Mouse (Mus musculus) brown adipose tissue, adult 24 weeks (tissue): Measurements from ENCODE around the gene Iqgap2. TPM values are rescaled to one million over a fixed set of nuclear protein-coding genes. Genes with fewer than 3 reads are reported as not detected.

Experiments used
- H3K27ac ChIP-seq: fragments of 200-500 bp; replicated peaks from 2 replicates; pipeline ENCODE4 v1.5.1; 2012; ENCODE audit warnings: low read depth, mild to moderate bottlenecking, low read length
- H3K4me1 ChIP-seq: fragments of 200-500 bp; 2 replicates; pipeline ENCODE4 v1.6.1; 2012; ENCODE audit warnings: low read length, mixed read lengths; ENCODE audit not compliant: control insufficient read depth, insufficient read depth, insufficient read length
- H3K4me3 ChIP-seq: fragments of 200-500 bp; 2 replicates; pipeline ENCODE4 v1.5.1; 2012; ENCODE audit warnings: low read depth, mild to moderate bottlenecking, low read length, moderate library complexity; ENCODE audit not compliant: insufficient read depth
- polyA plus RNA-seq: library from polyadenylated mRNA; stranded (reverse); fragments of >200 nt; gene quantifications from 2 replicates; pipeline ENCODE4 v1.2.4, GENCODE M21; 2012; ENCODE audit not compliant: missing spikeins, insufficient read depth, insufficient read length

Gene Iqgap2
- polyA plus RNA-seq, 1 experiment = 2.7 TPM

- no peak overlapping the region for H3K4me3 ChIP-seq
- no peak overlapping the region for H3K27ac ChIP-seq
- H3K4me1 ChIP-seq = no peaks in the 10 kb centered on the region
Measured at GRCm38 (mm10) chr13:95859271-95859670, 32.5 kb downstream of the Iqgap2 start.

DNA sequence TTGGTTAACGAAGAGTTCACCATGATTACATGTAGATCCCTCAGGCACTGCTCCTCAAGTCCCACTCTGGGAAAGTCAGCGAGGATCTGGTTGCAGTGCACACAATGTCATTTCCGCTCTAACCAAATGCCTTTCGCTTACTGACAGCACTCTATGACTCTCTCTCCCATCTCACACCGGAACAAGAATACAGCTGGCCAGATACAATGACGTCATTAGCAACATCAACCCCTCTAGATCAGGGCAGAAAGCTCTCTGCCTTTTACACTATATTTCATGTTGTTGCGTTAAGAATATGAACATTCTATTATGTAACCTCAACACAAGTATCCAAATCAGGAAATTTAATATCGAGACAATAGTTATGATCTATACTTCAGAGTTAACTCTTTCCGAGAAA is 32.9 kb downstream of the Iqgap2 start:
- Histone ChIP-seq H3K4me3 (no peak overlapping the region), H3K27ac (no peak overlapping the region)

DNA sequence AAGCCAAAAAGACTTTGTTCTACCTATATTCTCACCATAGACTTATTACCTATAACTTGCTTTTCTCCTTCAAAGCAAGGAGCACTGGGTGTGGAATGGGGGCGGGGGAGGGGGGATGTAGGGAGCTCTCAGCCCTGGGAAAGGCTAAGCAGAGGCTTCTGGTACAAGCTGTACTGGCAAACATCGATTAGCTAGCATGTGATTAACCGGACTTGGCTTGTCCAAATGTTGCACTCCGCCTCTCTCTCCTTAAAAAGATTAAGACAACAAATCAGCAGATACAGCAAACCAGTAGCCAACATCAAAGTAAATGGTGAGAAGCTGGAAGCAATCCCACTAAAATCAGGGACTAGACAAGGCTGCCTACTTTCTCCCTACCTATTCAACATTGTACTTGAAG is 36.2 kb downstream of the Iqgap2 start:
- Histone ChIP-seq H3K4me3 (no peak overlapping the region), H3K27ac (no peak overlapping the region), H3K4me1 (no peaks in the 10 kb centered on the region)

More for the DNA sequence above, 32.9 kb downstream of the Iqgap2 start:
- H3K4me1 ChIP-seq = no peaks in the 10 kb centered on the region

DNA sequence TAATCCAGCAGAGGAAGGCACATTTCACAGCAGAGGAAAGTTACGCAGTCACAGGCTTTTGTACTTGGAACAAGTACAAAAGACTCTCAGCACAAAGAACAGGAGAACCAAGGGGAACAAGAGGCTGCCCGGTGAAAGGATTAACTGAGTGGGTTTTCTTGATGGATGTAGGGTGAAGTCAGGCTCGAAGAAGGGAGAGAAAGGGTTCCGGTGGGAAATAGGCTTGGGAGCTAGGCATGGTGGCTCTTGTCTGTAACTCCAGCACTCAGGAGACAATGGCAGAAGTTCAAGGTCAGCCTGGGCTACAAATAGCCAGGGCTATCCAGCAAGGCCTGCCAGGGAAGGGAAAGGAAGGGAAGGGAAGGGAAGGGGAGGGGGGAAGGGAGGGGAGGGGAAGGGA is 40.1 kb downstream of the Iqgap2 start:
- Histone ChIP-seq H3K4me1 (no peaks in the 10 kb centered on the region), H3K27ac (no peak overlapping the region), H3K4me3 (no peak overlapping the region)

DNA sequence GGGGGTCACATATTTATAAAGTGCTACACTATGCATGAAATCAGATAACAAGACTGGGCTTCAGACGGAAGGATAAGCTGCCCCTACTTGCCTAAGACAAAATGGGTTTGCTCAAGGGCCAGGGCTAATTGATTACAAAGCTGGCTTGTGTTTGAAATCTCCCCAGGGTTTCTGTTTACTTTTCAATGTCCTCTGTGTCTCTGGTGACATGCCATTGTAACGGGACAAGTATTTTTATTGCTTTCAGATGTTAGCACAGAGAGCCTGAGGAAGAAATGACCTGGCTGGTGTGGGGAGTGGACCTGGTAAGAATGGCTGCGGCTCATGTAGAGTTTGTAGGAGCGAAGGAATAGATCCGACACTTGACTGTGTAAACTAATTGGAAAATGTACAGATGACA is 41.3 kb downstream of the Iqgap2 start:
- Histone ChIP-seq H3K4me3 (no peak overlapping the region), H3K4me1 (no peaks in the 10 kb centered on the region), H3K27ac (no peak overlapping the region)

DNA sequence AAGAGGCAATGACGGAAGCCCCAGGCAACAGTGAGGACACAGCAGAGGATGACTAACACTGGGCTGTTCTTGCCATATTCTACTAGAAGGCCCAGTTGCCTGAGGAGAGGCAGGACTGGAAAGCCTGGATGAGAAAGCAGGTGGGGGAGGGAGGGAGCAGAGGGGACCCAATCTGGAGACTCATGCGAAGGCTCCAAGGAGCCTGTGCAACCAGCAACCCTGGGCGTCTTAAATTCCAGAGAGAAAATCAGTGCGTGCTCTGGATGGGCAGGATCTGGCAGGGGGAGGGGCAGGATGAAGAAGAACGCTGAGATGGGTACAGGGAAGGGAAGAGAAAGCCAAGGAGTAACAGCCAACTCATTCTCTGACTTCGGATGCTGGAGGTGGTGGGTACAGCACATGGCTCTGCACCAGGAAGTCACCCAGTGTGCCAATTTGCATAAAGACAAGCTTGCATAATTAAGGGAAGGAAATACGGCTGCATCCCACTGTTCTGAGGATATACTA is 42.2 kb downstream of the Iqgap2 start:
- Histone ChIP-seq H3K27ac (no peak overlapping the region), H3K4me3 (no peak overlapping the region)

DNA sequence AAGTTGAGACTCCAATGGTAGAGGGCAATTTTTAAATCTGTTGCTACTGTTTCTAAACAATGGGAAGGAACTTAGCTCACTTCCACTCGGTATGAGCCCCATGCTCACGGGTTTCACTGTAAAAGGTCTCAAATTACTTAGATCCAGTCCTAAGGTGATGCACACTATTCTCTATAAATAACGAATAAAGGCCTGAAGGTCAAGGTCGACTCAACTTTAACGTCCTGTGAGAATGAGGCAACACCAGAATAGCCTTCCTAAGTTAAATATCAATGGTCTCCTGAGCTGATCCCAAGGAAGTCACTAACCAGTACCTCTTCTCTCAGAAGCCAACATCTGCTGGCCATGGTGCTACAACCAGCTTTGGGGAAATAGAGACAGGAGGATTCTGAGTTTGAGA is 45.4 kb downstream of the Iqgap2 start:
- Histone ChIP-seq H3K4me3 (no peak overlapping the region), H3K27ac (no peak overlapping the region), H3K4me1 (no peaks in the 10 kb centered on the region)

More for the DNA sequence above, 42.2 kb downstream of the Iqgap2 start:
- H3K4me1 ChIP-seq = no peaks in the 10 kb centered on the region

GRCm38 (mm10) chr13:95844950-95845349 is 46.8 kb downstream of the Iqgap2 start:
- no peak overlapping the region for H3K27ac ChIP-seq
- no peaks in the 10 kb centered on the region for H3K4me1 ChIP-seq
- no peak overlapping the region for H3K4me3 ChIP-seq

DNA sequence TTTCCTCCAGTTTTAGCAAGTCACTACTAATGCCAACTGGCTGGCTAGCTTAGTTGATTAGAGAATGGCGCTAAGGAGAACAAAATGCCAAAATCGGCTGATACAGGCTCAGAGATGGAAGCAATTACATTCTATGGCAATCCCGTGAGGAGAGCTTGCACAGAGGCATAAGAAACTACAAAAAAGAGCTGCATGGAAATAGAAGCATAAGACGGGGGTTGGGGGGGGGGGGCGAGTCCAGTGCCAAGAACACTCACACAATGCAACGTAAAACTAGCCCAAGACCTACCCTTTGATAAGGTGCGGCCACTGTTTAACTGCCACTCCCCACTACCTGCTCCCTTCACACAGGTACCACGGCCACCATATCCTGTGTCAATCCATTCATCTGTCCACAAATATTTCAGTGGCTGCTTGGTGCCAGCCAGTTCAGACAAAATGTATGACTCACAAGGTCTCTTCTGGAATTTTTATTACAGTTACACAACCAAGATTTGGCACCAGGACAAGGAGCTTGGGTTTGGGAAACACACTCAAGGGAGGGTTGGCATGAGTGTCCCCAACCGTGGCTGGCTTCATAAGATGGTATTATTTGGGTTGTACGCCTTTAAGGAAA is 48.2 kb downstream of the Iqgap2 start:
- Histone ChIP-seq H3K27ac (no peak overlapping the region), H3K4me1 (no peaks in the 10 kb centered on the region), H3K4me3 (no peak overlapping the region)

- no peak overlapping the region for H3K4me3 ChIP-seq
- H3K27ac ChIP-seq = no peak overlapping the region
- H3K4me1 ChIP-seq = no peaks in the 10 kb centered on the region
Measured at GRCm38 (mm10) chr13:95842803-95843202, 48.9 kb downstream of the Iqgap2 start.

- Histone ChIP-seq H3K4me1 (no peaks in the 10 kb centered on the region), H3K27ac (no peak overlapping the region), H3K4me3 (no peak overlapping the region)
Measured at GRCm38 (mm10) chr13:95841946-95842345, 49.8 kb downstream of the Iqgap2 start.

DNA sequence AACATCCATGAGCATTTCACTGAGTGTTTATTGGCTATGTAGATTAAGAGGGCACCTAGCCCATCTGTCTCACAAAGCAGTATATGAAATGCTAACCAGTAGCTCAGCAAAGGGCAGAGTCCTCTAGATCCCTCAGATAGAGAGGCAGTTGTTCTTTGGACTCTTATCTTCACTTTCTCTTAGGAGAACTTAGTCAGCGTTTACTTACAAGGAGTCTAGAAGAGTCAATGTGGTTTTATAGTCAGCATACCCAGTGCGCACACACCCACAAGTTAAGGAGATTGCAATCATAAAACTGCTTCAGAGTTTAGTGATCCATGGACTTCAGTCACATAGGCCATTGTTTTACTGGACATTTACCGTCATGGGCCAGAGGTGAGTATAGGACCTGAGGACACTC is 54.8 kb downstream of the Iqgap2 start:
- H3K4me3 ChIP-seq = no peak overlapping the region
- no peak overlapping the region for H3K27ac ChIP-seq
- no peaks in the 10 kb centered on the region for H3K4me1 ChIP-seq

- H3K27ac ChIP-seq = no peak overlapping the region
- H3K4me1 ChIP-seq = no peaks in the 10 kb centered on the region
- no peak overlapping the region for H3K4me3 ChIP-seq
Measured at GRCm38 (mm10) chr13:95833473-95833872, 58.2 kb downstream of the Iqgap2 start.

DNA sequence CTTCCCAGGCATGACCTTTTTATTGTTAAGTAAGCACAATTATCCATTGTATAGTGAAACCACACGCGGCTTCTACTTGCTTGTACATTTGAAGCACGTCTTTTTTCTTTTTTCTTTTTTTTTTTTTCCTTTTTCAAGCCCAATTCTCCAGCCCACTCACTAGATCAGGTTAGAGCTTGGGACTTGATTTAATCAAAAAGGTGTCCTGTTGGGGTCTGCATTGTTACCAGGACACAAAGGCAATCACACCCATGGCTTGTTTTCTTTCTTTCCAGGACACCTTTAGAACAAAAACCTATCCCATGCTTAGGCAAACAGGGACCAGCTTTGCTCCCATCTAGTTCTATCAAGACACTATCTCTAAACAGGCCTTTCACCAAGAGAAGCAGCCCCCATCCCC is 59.0 kb downstream of the Iqgap2 start:
- Histone ChIP-seq H3K4me1 (no peaks in the 10 kb centered on the region), H3K27ac (no peak overlapping the region), H3K4me3 (no peak overlapping the region)

GRCm38 (mm10) chr13:95831760-95832159 is 60.0 kb downstream of the Iqgap2 start:
- Histone ChIP-seq H3K4me1 (no peaks in the 10 kb centered on the region), H3K4me3 (no peak overlapping the region), H3K27ac (no peak overlapping the region)

- Histone ChIP-seq H3K4me3 (no peak overlapping the region), H3K27ac (no peak overlapping the region), H3K4me1 (no peaks in the 10 kb centered on the region)
Measured at GRCm38 (mm10) chr13:95829431-95830171, 62.1 kb downstream of the Iqgap2 start.
